Mouse (Mus musculus) cerebellum, postnatal 4 days (tissue): ENCODE data around the gene Ccdc180.

Experiments used
- DNase-seq, 2 experiments: peaks; one replicate each; pipeline ENCODE4 v3.0.0; 2022; ENCODE audit warnings: low spot score in 2 of 2, mixed read lengths in 1 of 2

Gene Ccdc180

GRCm38 (mm10) chr4:45971806-45972447 lies 81.8 kb downstream of the Ccdc180 start:
- DNase-seq = peak; percentile 96 to 99

- DNase-seq = peak in 1 of 2 experiments; percentile 51
These were observed 82.3 kb downstream of the Ccdc180 start for GRCm38 (mm10) chr4:45972448-45972854.

- no peak for DNase-seq
These were observed 82.8 kb downstream of the Ccdc180 start for GRCm38 (mm10) chr4:45972951-45973350.

- no peak for DNase-seq
These were observed 87.0 kb downstream of the Ccdc180 start for GRCm38 (mm10) chr4:45976931-45977667.

- DNase-seq = no peak
These were observed 89.8 kb downstream of the Ccdc180 start for GRCm38 (mm10) chr4:45979916-45980315.

GRCm38 (mm10) chr4:45981054-45981453 lies 91.0 kb downstream of the Ccdc180 start:
- DNase-seq = no peak

- DNase-seq = no peak
These were observed 100.5 kb downstream of the Ccdc180 start for GRCm38 (mm10) chr4:45990427-45991135.

GRCm38 (mm10) chr4:45998536-45998935 lies 108.4 kb downstream of the Ccdc180 start:
- no peak for DNase-seq
